Mouse (Mus musculus) left cerebral cortex, postnatal 10 days (tissue): ENCODE data around the gene B020031M17Rik. TPM values are rescaled to one million over a fixed set of nuclear protein-coding genes. Genes with fewer than 3 reads are reported as not detected.

Source experiments
- total RNA-seq, 2 experiments: library from RNA; stranded (reverse); gene quantifications; 2 replicates each; pipeline ENCODE4 v1.2.3; 2021

The B020031M17Rik gene
- total RNA-seq, 2 experiments from 2014 or later, result not detected

Other genes with a start within 250 kb of the B020031M17Rik start
- 10 to 100 TPM; 15.2 to 16.3 TPM for gene Nim1k, start 194.9 kb downstream of the B020031M17Rik start, total RNA-seq
- gene Zfp131, start 159.9 kb downstream of the B020031M17Rik start, total RNA-seq, result 10 to 100 TPM; 41.5 to 44.3 TPM
- not detected for gene AF067063, start 120.6 kb downstream of the B020031M17Rik start, total RNA-seq
- gene D13Ertd608e, start 114.8 kb downstream of the B020031M17Rik start, total RNA-seq, result not detected
- not detected for gene Tcstv1, start 56.0 kb downstream of the B020031M17Rik start, total RNA-seq
- gene Gm21761, start 21.5 kb downstream of the B020031M17Rik start, total RNA-seq, result not detected
- not detected for gene Gm36079, start 76.2 kb upstream of the B020031M17Rik start, total RNA-seq
- gene Gm21188, start 101.4 kb upstream of the B020031M17Rik start, total RNA-seq, result not detected
- gene Gm20767, start 189.4 kb upstream of the B020031M17Rik start, total RNA-seq, result not detected
- gene Gm21818, start 221.6 kb upstream of the B020031M17Rik start, total RNA-seq, result not detected